Mouse (Mus musculus): Measurements from ENCODE around the gene Jarid2. TPM values are rescaled to one million over a fixed set of nuclear protein-coding genes. Genes with fewer than 3 reads are reported as not detected.

Gene Jarid2
- polyA plus RNA-seq, 1 experiment from 2014 or later = 28.6 TPM

DNA sequence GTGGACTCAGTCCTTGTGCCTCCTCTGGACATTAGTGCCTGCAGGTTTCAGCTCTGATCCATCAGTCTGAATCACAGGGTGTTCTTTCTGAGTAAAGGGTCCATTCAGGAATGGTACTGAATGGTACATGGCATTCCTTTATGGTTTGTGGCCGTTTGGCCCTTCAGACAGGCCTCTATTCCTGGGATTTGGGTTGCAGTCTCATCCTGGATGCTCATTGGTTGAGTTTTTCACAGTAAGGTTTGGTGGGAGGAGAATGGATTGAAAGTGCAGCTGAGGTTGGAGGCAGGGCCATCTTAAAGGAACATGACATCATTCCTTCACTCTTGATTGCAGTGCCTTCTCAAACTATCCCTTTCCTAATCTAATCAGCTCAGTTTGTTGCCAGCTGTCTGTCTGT lies 179.5 kb downstream of the Jarid2 start:
- Histone ChIP-seq H3K4me3 (ENCODE audit: low read length) (no peak overlapping the region), H3K9ac (ENCODE audit: low read depth, low read length) (no peak overlapping the region), H3K9me3 (ENCODE audit: control insufficient read depth, low read length) (no peaks in the 10 kb centered on the region), H3K27me3 (replicated peaks; ENCODE audit: control insufficient read depth, insufficient read depth, low read length) (no peaks in the 10 kb centered on the region), H3K36me3 (ENCODE audit: control insufficient read depth, insufficient read depth, low read length) (peaks cover 23% of the 10 kb centered on the region), H3K4me2 (ENCODE audit: low read length) (no peak overlapping the region), H3K4me1 (ENCODE audit: control insufficient read depth, insufficient read depth, low read depth, low read length) (peaks cover 26% of the 10 kb centered on the region), H3K27ac (ENCODE audit: low read depth, low read length) (no peak overlapping the region)
- 22% methylated on average over 1 of the region's 1 CpGs for WGBS
- no peak for ATAC-seq

DNA sequence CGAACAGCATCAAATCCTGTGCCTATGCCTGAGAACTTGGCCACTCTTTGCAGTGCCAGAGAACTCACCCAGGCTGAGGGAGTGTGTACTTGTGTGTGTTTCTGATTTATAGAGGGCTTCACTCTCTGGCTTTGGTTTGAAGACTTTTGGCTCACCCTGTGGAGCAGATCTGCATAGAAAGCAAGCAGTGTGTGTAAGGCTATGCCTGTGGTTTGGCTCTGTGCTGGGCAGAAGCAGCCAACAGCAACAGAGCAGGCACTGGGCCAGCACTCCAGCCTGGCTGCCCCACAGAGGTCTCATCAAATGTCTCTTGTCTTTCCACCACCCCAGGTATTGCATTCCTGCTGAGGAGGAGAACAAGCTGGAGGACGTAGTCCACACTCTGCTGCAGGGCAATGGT lies 183.6 kb downstream of the Jarid2 start:
- peaks cover 48% of the 10 kb centered on the region for H3K36me3 ChIP-seq (ENCODE audit: control insufficient read depth, insufficient read depth, low read length)

DNA sequence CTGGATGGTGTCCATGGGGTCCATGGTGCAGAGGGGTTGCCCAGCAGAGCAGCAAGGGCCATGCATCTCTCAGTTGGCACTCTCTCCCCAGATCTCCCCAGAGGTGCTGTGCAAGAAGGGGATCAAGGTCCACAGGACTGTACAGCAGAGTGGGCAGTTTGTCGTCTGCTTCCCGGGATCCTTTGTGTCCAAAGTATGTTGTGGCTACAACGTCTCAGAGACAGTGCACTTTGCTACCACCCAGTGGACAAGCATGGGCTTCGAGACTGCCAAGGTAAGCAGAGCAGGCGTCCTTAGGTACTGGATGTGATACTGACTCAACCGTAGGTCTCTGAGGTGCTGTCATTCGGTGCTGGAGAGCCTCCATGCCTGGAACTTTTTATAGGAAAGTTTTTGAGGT lies 184.3 kb downstream of the Jarid2 start:
- Histone ChIP-seq H3K27ac (ENCODE audit: low read depth, low read length) (0 out of 2 replicates have a peak overlapping the region, but pooled peaks have one; percentile 5), H3K36me3 (ENCODE audit: control insufficient read depth, insufficient read depth, low read length) (peaks cover 45% of the 10 kb centered on the region), H3K4me2 (ENCODE audit: low read length) (no peak overlapping the region), H3K9me3 (ENCODE audit: control insufficient read depth, low read length) (no peaks in the 10 kb centered on the region), H3K9ac (ENCODE audit: low read depth, low read length) (no peak overlapping the region), H3K27me3 (replicated peaks; ENCODE audit: control insufficient read depth, insufficient read depth, low read length) (no peaks in the 10 kb centered on the region), H3K4me3 (ENCODE audit: low read length) (no peak overlapping the region), H3K4me1 (ENCODE audit: control insufficient read depth, insufficient read depth, low read depth, low read length) (peaks cover 21% of the 10 kb centered on the region)
- ATAC-seq = no peak
- WGBS = 59% methylated on average over 7 of the region's 7 CpGs

More for the DNA sequence above, 183.6 kb downstream of the Jarid2 start:
- peak; percentile 66 for ATAC-seq
- no peak overlapping the region for H3K27ac ChIP-seq (ENCODE audit: low read depth, low read length)
- H3K4me1 ChIP-seq (ENCODE audit: control insufficient read depth, insufficient read depth, low read depth, low read length) = peaks cover 27% of the 10 kb centered on the region
- H3K27me3 ChIP-seq (replicated peaks; ENCODE audit: control insufficient read depth, insufficient read depth, low read length) = no peaks in the 10 kb centered on the region
- 61% methylated on average over 2 of the region's 2 CpGs for WGBS
- no peak overlapping the region for H3K9ac ChIP-seq (ENCODE audit: low read depth, low read length)
- H3K4me2 ChIP-seq (ENCODE audit: low read length) = no peak overlapping the region
- no peaks in the 10 kb centered on the region for H3K9me3 ChIP-seq (ENCODE audit: control insufficient read depth, low read length)
- no peak overlapping the region for H3K4me3 ChIP-seq (ENCODE audit: low read length)

DNA sequence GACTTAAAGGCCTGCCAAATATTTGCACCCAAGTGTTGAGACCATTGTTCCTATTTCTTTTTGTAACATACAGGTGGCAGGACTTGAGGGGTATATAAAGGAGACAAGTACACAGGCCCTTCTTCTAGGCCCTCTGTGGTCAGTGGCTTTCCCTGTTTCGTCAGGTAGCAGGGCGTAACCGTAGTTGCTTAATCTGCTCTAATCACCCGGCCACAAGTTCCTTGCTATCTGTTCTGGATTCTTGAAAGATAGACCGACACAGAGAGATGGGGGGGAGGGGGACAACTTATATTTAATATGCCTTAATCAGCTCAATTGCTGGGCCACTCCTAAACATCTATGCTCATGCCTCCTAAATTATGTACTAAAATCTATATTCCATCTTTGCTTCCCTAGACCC lies 186.1 kb downstream of the Jarid2 start:
- no peaks in the 10 kb centered on the region for H3K27me3 ChIP-seq (replicated peaks; ENCODE audit: control insufficient read depth, insufficient read depth, low read length)
- H3K36me3 ChIP-seq (ENCODE audit: control insufficient read depth, insufficient read depth, low read length) = peaks cover 52% of the 10 kb centered on the region
- no peak overlapping the region for H3K9ac ChIP-seq (ENCODE audit: low read depth, low read length)
- WGBS = 94% methylated on average over 5 of the region's 5 CpGs
- H3K4me1 ChIP-seq (ENCODE audit: control insufficient read depth, insufficient read depth, low read depth, low read length) = peaks cover 19% of the 10 kb centered on the region
- no peak overlapping the region for H3K4me3 ChIP-seq (ENCODE audit: low read length)
- H3K9me3 ChIP-seq (ENCODE audit: control insufficient read depth, low read length) = no peaks in the 10 kb centered on the region
- H3K27ac ChIP-seq (ENCODE audit: low read depth, low read length) = no peak overlapping the region
- no peak for ATAC-seq
- H3K4me2 ChIP-seq (ENCODE audit: low read length) = no peak overlapping the region

DNA sequence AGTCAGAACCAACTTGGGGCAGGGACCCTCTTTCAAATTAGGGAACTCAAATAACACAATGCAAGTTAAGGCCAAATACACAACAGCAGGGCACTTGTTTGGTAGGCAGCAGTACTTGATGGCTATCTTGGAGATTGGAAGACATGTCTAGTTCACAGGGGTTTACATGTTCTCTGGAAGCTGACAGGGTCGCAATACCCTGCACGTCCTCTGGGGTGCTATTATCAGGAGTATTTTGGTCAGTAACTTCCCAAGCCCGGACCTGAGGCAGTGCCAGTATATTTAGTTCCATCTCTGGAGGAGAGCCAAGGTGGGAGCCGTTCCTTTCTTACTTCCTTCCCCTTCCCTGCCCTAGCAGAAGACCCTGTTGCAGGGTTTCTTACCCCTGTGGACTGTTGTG lies 186.7 kb downstream of the Jarid2 start:
- WGBS = 67% methylated on average over 4 of the region's 4 CpGs
- Histone ChIP-seq H3K9ac (ENCODE audit: low read depth, low read length) (no peak overlapping the region), H3K27me3 (replicated peaks; ENCODE audit: control insufficient read depth, insufficient read depth, low read length) (no peaks in the 10 kb centered on the region)

DNA sequence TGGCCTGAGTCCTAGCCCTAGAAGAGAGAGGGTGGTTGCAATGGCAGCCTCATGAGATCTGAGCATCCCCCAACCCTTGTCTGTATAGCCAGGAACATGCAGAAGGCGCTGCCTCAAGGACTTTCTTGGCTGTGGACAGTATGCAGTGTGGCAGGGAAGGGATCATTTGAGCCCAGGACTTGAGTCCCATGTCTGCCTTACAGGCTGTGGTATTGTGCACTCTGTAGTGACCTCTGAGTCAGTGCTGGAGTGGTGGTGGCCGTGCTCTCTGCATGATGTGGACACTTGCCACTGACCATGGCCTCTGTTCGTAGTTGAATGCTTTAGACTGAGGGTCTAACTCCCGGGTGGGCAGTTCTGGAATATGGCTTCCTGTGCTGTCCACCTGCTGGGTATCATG lies 187.9 kb downstream of the Jarid2 start:
- no peak for ATAC-seq
- Histone ChIP-seq H3K27ac (ENCODE audit: low read depth, low read length) (no peak overlapping the region), H3K4me3 (ENCODE audit: low read length) (no peak overlapping the region), H3K27me3 (replicated peaks; ENCODE audit: control insufficient read depth, insufficient read depth, low read length) (no peaks in the 10 kb centered on the region), H3K4me1 (ENCODE audit: control insufficient read depth, insufficient read depth, low read depth, low read length) (peaks cover 15% of the 10 kb centered on the region), H3K4me2 (ENCODE audit: low read length) (no peak overlapping the region), H3K9me3 (ENCODE audit: control insufficient read depth, low read length) (no peaks in the 10 kb centered on the region), H3K36me3 (ENCODE audit: control insufficient read depth, insufficient read depth, low read length) (peaks cover 45% of the 10 kb centered on the region), H3K9ac (ENCODE audit: low read depth, low read length) (no peak overlapping the region)
- WGBS = 95% methylated on average over 4 of the region's 4 CpGs

More for the DNA sequence above, 186.7 kb downstream of the Jarid2 start:
- H3K9me3 ChIP-seq (ENCODE audit: control insufficient read depth, low read length) = no peaks in the 10 kb centered on the region
- H3K4me1 ChIP-seq (ENCODE audit: control insufficient read depth, insufficient read depth, low read depth, low read length) = peaks cover 19% of the 10 kb centered on the region
- no peak for ATAC-seq
- peaks cover 46% of the 10 kb centered on the region for H3K36me3 ChIP-seq (ENCODE audit: control insufficient read depth, insufficient read depth, low read length)
- no peak overlapping the region for H3K4me3 ChIP-seq (ENCODE audit: low read length)
- H3K27ac ChIP-seq (ENCODE audit: low read depth, low read length) = no peak overlapping the region
- no peak overlapping the region for H3K4me2 ChIP-seq (ENCODE audit: low read length)

DNA sequence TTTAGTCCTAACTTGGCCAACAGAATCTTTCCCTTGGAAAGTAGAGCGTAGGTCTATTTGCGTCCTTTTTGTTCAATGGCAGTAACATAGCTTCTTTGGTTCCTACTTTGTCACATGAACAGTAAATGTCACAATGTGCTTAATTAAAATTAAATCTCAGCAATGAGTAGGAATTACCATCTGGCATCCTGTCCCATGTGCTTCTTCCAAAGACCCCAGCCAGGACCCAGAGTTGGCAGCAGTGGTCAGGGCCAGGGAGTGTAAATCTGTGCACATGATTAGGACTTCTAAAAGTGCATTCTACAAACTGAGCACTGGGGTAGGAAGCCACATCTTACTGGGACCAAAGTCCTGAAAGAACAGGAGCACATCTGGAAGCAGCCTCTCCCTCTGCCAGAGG lies 189.0 kb downstream of the Jarid2 start:
- H3K4me3 ChIP-seq (ENCODE audit: low read length) = no peak overlapping the region
- H3K27ac ChIP-seq (ENCODE audit: low read depth, low read length) = no peak overlapping the region
- no peak overlapping the region for H3K4me2 ChIP-seq (ENCODE audit: low read length)
- H3K4me1 ChIP-seq (ENCODE audit: control insufficient read depth, insufficient read depth, low read depth, low read length) = peaks cover 6% of the 10 kb centered on the region
- H3K9me3 ChIP-seq (ENCODE audit: control insufficient read depth, low read length) = no peaks in the 10 kb centered on the region
- 92% methylated on average over 2 of the region's 2 CpGs for WGBS
- no peaks in the 10 kb centered on the region for H3K27me3 ChIP-seq (replicated peaks; ENCODE audit: control insufficient read depth, insufficient read depth, low read length)
- ATAC-seq = no peak
- no peak overlapping the region for H3K9ac ChIP-seq (ENCODE audit: low read depth, low read length)
- H3K36me3 ChIP-seq (ENCODE audit: control insufficient read depth, insufficient read depth, low read length) = peaks cover 52% of the 10 kb centered on the region

DNA sequence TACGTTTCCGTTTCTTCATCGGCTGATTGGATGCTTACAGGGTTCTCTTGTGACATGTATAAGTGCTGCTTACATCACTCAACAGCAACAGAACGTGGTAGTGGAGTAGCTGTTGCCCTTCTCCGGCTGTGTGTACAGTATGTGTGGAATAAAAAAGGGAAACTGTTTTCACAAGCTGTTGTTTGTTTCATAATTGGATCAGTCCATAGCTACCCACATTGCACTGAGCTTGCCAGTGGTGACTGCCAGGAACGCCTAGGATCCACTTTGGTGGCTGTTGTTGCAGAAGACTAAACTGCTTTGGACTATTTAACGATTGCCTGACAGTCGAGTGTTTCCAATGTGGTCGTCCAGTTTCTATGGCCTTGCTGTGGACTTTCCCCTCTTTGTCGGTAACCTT lies 191.8 kb downstream of the Jarid2 start:
- Histone ChIP-seq H3K9ac (ENCODE audit: low read depth, low read length) (no peak overlapping the region), H3K4me1 (ENCODE audit: control insufficient read depth, insufficient read depth, low read depth, low read length) (no peaks in the 10 kb centered on the region; the same call in 1 of the 2 replicates), H3K4me2 (ENCODE audit: low read length) (no peak overlapping the region), H3K36me3 (ENCODE audit: control insufficient read depth, insufficient read depth, low read length) (peaks cover 41% of the 10 kb centered on the region), H3K9me3 (ENCODE audit: control insufficient read depth, low read length) (no peaks in the 10 kb centered on the region), H3K4me3 (ENCODE audit: low read length) (no peak overlapping the region), H3K27ac (ENCODE audit: low read depth, low read length) (no peak overlapping the region), H3K27me3 (replicated peaks; ENCODE audit: control insufficient read depth, insufficient read depth, low read length) (no peaks in the 10 kb centered on the region)
- no peak for ATAC-seq
- WGBS = 75% methylated on average over 10 of the region's 10 CpGs

DNA sequence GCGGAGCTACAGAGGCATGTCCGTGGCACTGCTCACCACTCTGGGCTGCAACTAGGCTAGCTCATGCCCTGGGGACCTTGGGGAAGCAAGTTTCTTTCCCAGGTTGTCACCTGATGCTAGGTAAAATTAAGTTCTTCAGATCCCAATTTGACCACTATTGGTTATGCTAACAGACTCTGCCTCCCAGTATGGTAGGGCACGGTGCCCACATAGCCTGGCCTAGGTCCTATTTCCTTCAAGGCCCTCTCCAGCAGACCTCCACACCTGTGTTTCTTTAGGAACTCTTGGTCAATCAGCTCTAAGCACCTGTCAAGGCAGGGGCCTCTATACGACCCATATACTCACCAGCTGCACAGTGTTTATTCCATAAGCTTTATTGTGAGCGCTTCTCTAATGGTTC lies 192.4 kb downstream of the Jarid2 start:
- H3K27ac ChIP-seq (ENCODE audit: low read depth, low read length) = no peak overlapping the region
- peaks cover 35% of the 10 kb centered on the region for H3K36me3 ChIP-seq (ENCODE audit: control insufficient read depth, insufficient read depth, low read length)
- no peaks in the 10 kb centered on the region for H3K27me3 ChIP-seq (replicated peaks; ENCODE audit: control insufficient read depth, insufficient read depth, low read length)
- ATAC-seq = no peak
- no peak overlapping the region for H3K9ac ChIP-seq (ENCODE audit: low read depth, low read length)
- H3K4me1 ChIP-seq (ENCODE audit: control insufficient read depth, insufficient read depth, low read depth, low read length) = no peaks in the 10 kb centered on the region; the same call in 1 of the 2 replicates
- 94% methylated on average over 5 of the region's 5 CpGs for WGBS
- no peak overlapping the region for H3K4me3 ChIP-seq (ENCODE audit: low read length)
- H3K4me2 ChIP-seq (ENCODE audit: low read length) = no peak overlapping the region
- H3K9me3 ChIP-seq (ENCODE audit: control insufficient read depth, low read length) = no peaks in the 10 kb centered on the region

DNA sequence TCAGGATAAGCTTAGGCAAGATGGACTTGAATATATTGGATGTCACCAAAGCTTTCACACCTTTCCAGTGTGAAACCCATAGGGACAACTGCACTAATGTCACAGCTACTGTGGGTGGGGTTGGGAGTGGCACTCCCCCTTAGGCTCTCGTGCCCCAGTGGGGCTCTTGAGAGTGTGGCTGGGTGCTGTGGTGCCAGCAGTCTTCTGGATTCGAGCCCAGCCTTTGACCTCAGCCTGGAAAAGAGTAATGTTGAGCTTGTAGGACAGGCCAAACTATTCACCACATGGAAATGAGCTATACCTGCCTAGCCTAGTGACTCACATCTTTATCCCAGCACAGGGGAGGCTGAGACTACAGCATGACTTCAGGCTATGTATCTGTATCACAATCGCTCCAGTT lies 194.8 kb downstream of the Jarid2 start:
- Histone ChIP-seq H3K27me3 (replicated peaks; ENCODE audit: control insufficient read depth, insufficient read depth, low read length) (no peaks in the 10 kb centered on the region), H3K9me3 (ENCODE audit: control insufficient read depth, low read length) (no peaks in the 10 kb centered on the region), H3K4me1 (ENCODE audit: control insufficient read depth, insufficient read depth, low read depth, low read length) (no peaks in the 10 kb centered on the region; the same call in 1 of the 2 replicates), H3K9ac (ENCODE audit: low read depth, low read length) (no peak overlapping the region), H3K4me2 (ENCODE audit: low read length) (no peak overlapping the region), H3K36me3 (ENCODE audit: control insufficient read depth, insufficient read depth, low read length) (peaks cover 23% of the 10 kb centered on the region), H3K27ac (ENCODE audit: low read depth, low read length) (no peak overlapping the region), H3K4me3 (ENCODE audit: low read length) (no peak overlapping the region)
- ATAC-seq = no peak
- 88% methylated on average over 3 of the region's 3 CpGs for WGBS
